Mouse (Mus musculus) limb, embryonic 11.5 days (tissue): ENCODE measurements around the gene 4430402I18Rik. TPM values are rescaled to one million over a fixed set of nuclear protein-coding genes. Genes with fewer than 3 reads are reported as not detected.

Experiments used
- ATAC-seq: fragments of 200-750 bp; cut with Nextera tagmentation; 2 replicates; pipeline ENCODE4 v1.8.0; 2017; ENCODE audit warnings: low read depth; ENCODE audit not compliant: insufficient number of reproducible peaks, low FRiP score, low TSS enrichment
- DNase-seq: peaks from one replicate; pipeline ENCODE4 v3.0.0-alpha.2; 2015; ENCODE audit warnings: low spot score
- H3K27ac ChIP-seq: fragments of 300-500 bp; sonication (generic); replicated peaks from 2 replicates; pipeline ENCODE4 v1.5.1; 2014; ENCODE audit warnings: low read depth, mild to moderate bottlenecking, low read length
- H3K27me3 ChIP-seq: fragments of 300-500 bp; sonication (generic); 2 replicates; pipeline ENCODE4 v1.6.1; 2014; ENCODE audit warnings: mild to moderate bottlenecking, low read length, mixed read lengths; ENCODE audit not compliant: control insufficient read depth, insufficient read depth
- H3K36me3 ChIP-seq: fragments of 300-500 bp; sonication (generic); 2 replicates; pipeline ENCODE4 v1.6.1; 2014; ENCODE audit warnings: mild to moderate bottlenecking, low read length, moderate library complexity, mixed read lengths; ENCODE audit not compliant: control insufficient read depth, insufficient read depth
- H3K4me1 ChIP-seq: fragments of 300-500 bp; sonication (generic); 2 replicates; pipeline ENCODE4 v1.6.1; 2014; ENCODE audit warnings: low read length, mixed read lengths; ENCODE audit not compliant: control insufficient read depth, insufficient read depth
- H3K4me2 ChIP-seq: fragments of 300-500 bp; sonication (generic); 2 replicates; pipeline ENCODE4 v1.6.1; 2014; ENCODE audit warnings: low read depth, mild to moderate bottlenecking, moderate library complexity; ENCODE audit not compliant: severe bottlenecking
- H3K4me3 ChIP-seq: fragments of 300-500 bp; sonication (generic); 2 replicates; pipeline ENCODE4 v1.5.1; 2014; ENCODE audit warnings: low read depth, low read length
- H3K9ac ChIP-seq: fragments of 300-500 bp; sonication (generic); 2 replicates; pipeline ENCODE4 v1.6.1; 2014; ENCODE audit warnings: mild to moderate bottlenecking, low read length
- H3K9me3 ChIP-seq: fragments of 300-500 bp; sonication (generic); 2 replicates; pipeline ENCODE4 v1.6.1; 2016; ENCODE audit warnings: low read length; ENCODE audit not compliant: control insufficient read depth
- WGBS: fragments of 180-500 bp; shearing (Covaris S2); extraction: QIAGEN DNeasy Blood & Tissue Kit; methylation state at CpG from one replicate; pipeline ENCODE4 v1.1.7; 2014; 5-methylcytosine and 5-hydroxymethylcytosine counted together
- polyA plus RNA-seq: library from polyadenylated mRNA; unstranded; fragments of >200 nt; fragmentation: Nextera tagmentation; extraction: Ambion mirVana; gene quantifications from 2 replicates; pipeline ENCODE4 v1.2.1, GENCODE M21; 2014

4430402I18Rik gene
- polyA plus RNA-seq, 1 experiment from 2014 or later, result 0.37 TPM

DNA sequence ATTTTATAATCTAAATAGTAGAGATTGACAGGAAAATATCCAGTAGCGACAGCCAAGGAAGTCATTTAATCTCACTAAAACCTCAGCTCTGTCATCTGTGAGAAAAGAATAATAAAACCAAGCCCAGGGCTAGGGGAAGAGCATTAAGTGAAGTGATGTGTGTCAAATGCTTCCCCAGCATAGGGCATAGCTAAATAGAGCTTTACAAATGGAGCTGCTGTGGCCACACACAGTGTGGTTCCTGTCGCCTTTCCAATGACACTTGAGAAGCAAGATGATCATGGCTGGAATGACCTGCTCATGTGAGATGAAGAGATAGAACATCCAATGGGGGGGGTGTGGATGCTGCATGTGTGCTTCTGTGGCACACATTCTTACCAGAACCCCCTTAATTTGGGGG, 65.5 kb downstream of the 4430402I18Rik start:
- Histone ChIP-seq H3K36me3 (no peaks in the 10 kb centered on the region), H3K9ac (no peak overlapping the region), H3K4me1 (no peaks in the 10 kb centered on the region), H3K27me3 (no peaks in the 10 kb centered on the region), H3K4me2 (no peak overlapping the region), H3K4me3 (no peak overlapping the region), H3K9me3 (no peaks in the 10 kb centered on the region), H3K27ac (no peak overlapping the region)
- no peak for ATAC-seq
- no peak for DNase-seq
- 82% methylated on average over 2 of the region's 2 CpGs for WGBS

DNA sequence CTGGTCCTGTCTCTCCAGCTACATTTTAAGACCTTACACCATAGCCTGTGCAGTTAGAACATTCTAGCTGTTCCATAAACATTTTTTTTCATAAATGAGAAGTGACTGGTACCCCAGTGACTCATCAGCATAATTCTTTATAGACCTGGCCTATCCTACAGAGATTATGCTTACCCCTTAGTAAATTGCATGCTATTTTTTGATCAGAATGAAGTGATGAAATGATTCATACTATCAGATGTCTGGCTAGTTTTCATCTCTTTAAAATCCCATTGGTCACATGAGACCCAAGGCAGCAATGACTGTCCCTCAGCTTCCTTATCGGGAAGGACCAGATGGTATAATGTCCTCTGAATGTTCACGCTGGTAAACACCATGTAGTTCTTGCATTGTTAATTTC, 66.8 kb downstream of the 4430402I18Rik start:
- no peak overlapping the region for H3K27ac ChIP-seq
- no peaks in the 10 kb centered on the region for H3K9me3 ChIP-seq
- no peaks in the 10 kb centered on the region for H3K4me1 ChIP-seq
- ATAC-seq (no peak), DNase-seq (no peak)
- H3K27me3 ChIP-seq, result no peaks in the 10 kb centered on the region
- no peaks in the 10 kb centered on the region for H3K36me3 ChIP-seq
- no peak overlapping the region for H3K4me2 ChIP-seq
- H3K4me3 ChIP-seq, result no peak overlapping the region
- WGBS, result 94% methylated on average over 2 of the region's 2 CpGs
- H3K9ac ChIP-seq, result no peak overlapping the region

DNA sequence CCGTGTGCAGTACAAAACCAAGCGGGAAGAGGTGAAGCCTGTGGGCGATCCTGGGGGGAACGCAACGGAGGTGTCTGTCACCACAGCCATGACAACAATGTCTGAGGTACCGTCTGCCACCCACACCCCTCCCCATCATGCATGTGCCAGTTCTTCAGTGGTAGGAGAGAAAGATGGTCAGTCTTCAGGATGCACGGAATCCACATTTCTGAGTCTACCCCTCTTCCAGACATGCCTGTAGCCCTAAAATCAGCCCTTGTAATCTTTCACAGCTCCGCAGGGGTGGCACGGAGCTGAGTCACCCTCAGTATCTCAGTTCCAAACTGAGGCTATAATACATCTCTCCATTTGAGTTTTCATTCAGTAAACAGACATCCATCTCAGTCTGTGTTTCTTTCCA, 70.1 kb downstream of the 4430402I18Rik start:
- H3K27ac ChIP-seq, result no peak overlapping the region
- no peaks in the 10 kb centered on the region for H3K4me1 ChIP-seq
- no peak overlapping the region for H3K4me2 ChIP-seq
- no peak overlapping the region for H3K9ac ChIP-seq
- no peaks in the 10 kb centered on the region for H3K27me3 ChIP-seq
- WGBS, result 89% methylated on average over 9 of the region's 9 CpGs
- DNase-seq, result no peak
- ATAC-seq, result no peak
- H3K36me3 ChIP-seq, result no peaks in the 10 kb centered on the region
- no peaks in the 10 kb centered on the region for H3K9me3 ChIP-seq
- no peak overlapping the region for H3K4me3 ChIP-seq

DNA sequence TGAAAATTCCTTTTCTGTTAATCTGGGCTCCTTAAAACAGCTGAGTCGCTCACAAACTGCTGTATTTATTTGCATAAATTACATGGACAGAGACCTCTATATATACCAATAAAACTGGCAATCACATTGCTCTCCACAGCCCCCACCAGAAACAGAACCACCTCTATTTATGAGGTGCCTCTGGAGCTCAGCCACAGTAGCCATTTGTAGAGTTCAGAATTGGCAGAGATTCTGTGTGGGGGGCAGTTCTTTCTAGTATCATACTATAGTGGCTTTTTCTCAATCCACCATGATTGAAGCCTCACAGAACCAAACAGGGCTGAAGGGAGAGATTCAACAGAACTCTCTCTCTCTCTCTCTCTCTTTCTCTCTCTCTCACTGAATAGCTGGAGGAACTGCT, 71.0 kb downstream of the 4430402I18Rik start:
- ATAC-seq (no peak), DNase-seq (no peak)
- Histone ChIP-seq H3K27ac (no peak overlapping the region), H3K4me1 (no peaks in the 10 kb centered on the region), H3K4me2 (no peak overlapping the region), H3K4me3 (no peak overlapping the region), H3K36me3 (no peaks in the 10 kb centered on the region), H3K9ac (no peak overlapping the region), H3K27me3 (no peaks in the 10 kb centered on the region), H3K9me3 (no peaks in the 10 kb centered on the region)
- WGBS, result 78% methylated on average over 1 of the region's 1 CpGs

DNA sequence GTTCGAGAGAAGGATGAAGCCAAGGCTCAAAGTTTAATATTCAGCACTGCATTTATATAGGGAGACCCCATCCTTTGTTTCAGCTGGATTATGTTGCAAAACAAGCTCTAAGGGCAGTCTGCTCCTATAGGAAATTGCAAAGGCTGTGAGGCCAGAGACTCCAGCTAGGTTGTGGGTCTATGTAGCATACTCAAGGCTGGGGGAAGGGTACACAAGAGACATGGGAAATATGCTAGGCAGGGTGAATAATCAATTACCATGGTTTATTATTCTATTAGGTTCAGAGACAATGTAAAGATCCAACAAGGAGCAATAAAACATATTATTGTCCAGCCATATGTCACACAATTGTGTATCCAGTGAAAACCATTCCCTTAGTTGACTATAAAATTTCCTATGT, 75.7 kb downstream of the 4430402I18Rik start:
- Histone ChIP-seq H3K27ac (no peak overlapping the region), H3K4me2 (no peak overlapping the region), H3K27me3 (no peaks in the 10 kb centered on the region), H3K4me1 (no peaks in the 10 kb centered on the region), H3K9ac (no peak overlapping the region), H3K36me3 (no peaks in the 10 kb centered on the region), H3K4me3 (no peak overlapping the region), H3K9me3 (no peaks in the 10 kb centered on the region)
- DNase-seq (no peak), ATAC-seq (no peak)
- 95% methylated on average over 1 of the region's 1 CpGs for WGBS

DNA sequence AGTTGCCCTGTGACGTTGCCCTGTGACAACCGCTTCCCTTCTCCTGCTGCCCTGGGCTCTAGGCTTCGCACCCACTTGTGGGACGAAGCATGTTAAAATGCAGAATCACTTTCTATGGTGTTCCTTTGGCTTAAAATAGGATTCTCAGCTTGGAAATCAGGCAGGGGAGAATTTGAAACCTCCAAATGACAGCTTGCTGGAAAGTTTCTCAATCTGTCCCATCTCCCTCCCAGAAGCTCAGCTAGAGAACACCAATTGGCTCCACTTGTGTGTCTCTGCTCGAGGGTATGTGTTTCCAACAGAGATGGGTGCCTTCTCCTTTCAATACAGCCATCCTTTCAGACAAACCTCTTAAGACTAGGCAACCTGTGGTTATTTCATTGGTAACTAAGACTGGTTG, 76.4 kb downstream of the 4430402I18Rik start:
- 64% methylated on average over 5 of the region's 5 CpGs for WGBS
- no peaks in the 10 kb centered on the region for H3K9me3 ChIP-seq
- no peak for DNase-seq
- no peak overlapping the region for H3K4me2 ChIP-seq
- no peak overlapping the region for H3K27ac ChIP-seq
- H3K4me1 ChIP-seq, result no peaks in the 10 kb centered on the region
- H3K36me3 ChIP-seq, result no peaks in the 10 kb centered on the region
- H3K4me3 ChIP-seq, result no peak overlapping the region
- no peak for ATAC-seq
- H3K27me3 ChIP-seq, result no peaks in the 10 kb centered on the region
- no peak overlapping the region for H3K9ac ChIP-seq

DNA sequence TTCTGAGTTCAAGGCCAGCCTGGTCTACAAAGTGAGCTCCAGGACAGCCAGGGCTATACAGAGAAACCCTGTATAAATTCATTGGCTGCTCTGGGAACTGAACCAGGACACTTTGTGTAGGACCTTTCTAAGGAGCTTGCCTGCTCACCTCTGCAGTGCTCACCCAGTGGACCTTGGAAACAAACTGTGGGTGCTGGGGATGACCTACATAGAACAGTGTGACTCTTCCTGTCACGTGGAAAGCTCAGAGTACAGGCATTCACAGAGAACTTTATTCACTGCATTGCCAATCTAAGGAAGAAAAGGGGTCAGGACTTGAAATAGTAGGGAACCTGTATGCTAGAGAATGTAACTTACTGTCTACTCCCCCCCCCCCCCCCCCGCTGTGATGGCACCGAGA, 78.3 kb downstream of the 4430402I18Rik start:
- Histone ChIP-seq H3K9me3 (no peaks in the 10 kb centered on the region), H3K27ac (no peak overlapping the region), H3K36me3 (no peaks in the 10 kb centered on the region), H3K4me3 (no peak overlapping the region), H3K9ac (no peak overlapping the region), H3K27me3 (no peaks in the 10 kb centered on the region), H3K4me1 (no peaks in the 10 kb centered on the region), H3K4me2 (no peak overlapping the region)
- ATAC-seq, result no peak
- 67% methylated on average over 3 of the region's 3 CpGs for WGBS
- DNase-seq, result no peak

DNA sequence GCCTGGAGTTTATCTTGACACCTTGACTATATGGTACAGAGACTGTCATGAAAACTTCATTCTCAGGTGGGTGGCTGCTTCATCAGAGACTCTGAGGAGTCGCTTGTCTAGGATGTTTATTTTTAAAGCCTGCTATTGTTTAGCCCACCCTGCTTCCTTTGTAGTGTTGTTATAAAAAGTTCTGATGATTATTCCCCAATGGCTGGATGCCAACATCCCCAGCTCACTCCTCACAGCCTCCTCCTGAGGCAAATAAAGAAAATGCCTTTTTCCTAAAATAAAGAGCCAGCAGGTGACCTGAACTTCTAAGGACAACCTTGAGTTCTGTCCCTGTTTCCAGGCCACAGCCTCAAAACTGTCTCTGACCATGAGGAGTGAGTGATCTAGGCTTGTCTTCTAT, 79.1 kb downstream of the 4430402I18Rik start:
- Histone ChIP-seq H3K36me3 (no peaks in the 10 kb centered on the region), H3K4me2 (no peak overlapping the region), H3K9ac (no peak overlapping the region), H3K9me3 (no peaks in the 10 kb centered on the region), H3K4me1 (no peaks in the 10 kb centered on the region), H3K4me3 (no peak overlapping the region), H3K27ac (no peak overlapping the region), H3K27me3 (no peaks in the 10 kb centered on the region)
- no peak for ATAC-seq
- no peak for DNase-seq
- 68% methylated on average over 1 of the region's 1 CpGs for WGBS

DNA sequence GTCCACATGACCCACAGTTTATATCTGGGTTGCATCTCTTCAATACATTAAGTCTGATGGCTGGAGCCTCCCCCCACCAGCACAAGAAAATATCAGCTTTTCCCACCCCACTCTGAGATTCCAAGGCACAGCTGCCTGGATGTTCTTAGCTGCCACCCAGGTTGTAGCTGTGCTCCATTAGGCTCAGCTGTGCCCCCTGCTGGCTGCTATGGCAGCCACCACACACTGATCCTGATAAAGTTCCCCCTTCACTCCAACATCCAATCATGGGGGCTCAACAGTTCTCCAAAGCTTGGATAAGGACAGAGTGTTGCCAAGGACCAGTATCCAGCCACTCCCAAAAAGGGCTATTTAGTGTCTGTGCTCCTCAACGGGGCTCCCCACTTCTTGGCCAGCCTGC, 84.5 kb downstream of the 4430402I18Rik start:
- no peaks in the 10 kb centered on the region for H3K9me3 ChIP-seq
- DNase-seq (peak; percentile 63), ATAC-seq (no peak)
- no peaks in the 10 kb centered on the region for H3K36me3 ChIP-seq
- H3K4me1 ChIP-seq, result no peaks in the 10 kb centered on the region
- H3K27ac ChIP-seq, result no peak overlapping the region
- no peak overlapping the region for H3K9ac ChIP-seq
- no peak overlapping the region for H3K4me2 ChIP-seq
- 46% methylated on average over 1 of the region's 1 CpGs for WGBS
- no peak overlapping the region for H3K4me3 ChIP-seq
- no peaks in the 10 kb centered on the region for H3K27me3 ChIP-seq
